Mouse (Mus musculus) adrenal gland, adult 8-10 months (tissue): ENCODE results near the gene Bnc2. TPM values are rescaled to one million over a fixed set of nuclear protein-coding genes. Genes with fewer than 3 reads are reported as not detected.

Source experiments
- DNase-seq: peaks from one replicate; pipeline ENCODE4 v3.0.0; 2022
- total RNA-seq, 4 experiments: library from RNA; stranded (reverse); gene quantifications; 2 replicates each; pipeline ENCODE4 v1.2.4; 2022

Gene Bnc2
- total RNA-seq, 4 experiments from 2014 or later: 11.9 to 18.9 (median 15.8) TPM

DNA sequence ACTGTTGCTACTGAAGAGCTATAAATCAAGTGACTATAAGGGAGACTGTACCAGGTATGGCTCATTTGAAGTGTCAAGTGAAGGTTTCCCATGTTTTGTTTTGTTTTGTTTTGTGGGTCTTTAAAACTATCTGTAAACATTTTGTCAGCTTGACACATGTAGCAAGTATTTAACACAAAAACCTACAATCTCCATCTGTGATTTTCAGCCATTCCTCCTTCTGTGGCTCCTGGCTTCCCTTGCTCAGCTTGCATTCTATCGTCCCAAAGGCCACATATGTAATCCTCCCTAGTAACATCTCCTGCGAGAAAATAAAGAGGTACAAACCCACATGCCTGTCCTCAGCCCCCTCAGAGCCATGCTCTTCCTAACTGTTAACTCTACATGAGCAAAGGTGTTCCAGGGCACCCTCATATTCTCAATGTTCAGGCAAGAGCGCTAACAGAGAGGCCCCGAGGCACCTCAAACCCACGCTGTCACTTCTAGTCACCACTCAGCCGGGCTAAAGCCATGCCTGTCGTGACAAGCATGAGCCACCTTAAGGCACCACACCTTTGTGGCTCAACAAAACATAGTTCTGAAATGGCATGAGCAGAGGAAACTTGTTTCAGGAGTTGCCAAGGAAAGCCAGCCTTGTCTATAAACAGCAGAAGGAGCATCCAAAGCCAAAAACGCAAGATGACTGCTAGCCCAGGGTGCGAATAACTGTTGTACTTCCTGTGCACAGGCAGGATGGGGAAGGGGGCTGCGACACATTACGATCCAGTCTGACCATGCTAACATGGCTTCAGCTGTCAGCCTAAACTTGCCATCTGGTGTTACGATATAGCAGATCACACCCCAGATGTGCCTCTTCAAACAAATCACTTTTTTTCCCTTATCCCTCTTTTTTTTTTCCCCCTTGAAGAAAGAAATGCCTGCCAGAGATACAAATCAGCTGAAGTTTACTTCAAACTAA is 42.0 kb downstream of the Bnc2 start:
- DNase-seq: no peak

- DNase-seq: no peak
These were observed 47.5 kb downstream of the Bnc2 start for GRCm38 (mm10) chr4:84627616-84628015.

DNA sequence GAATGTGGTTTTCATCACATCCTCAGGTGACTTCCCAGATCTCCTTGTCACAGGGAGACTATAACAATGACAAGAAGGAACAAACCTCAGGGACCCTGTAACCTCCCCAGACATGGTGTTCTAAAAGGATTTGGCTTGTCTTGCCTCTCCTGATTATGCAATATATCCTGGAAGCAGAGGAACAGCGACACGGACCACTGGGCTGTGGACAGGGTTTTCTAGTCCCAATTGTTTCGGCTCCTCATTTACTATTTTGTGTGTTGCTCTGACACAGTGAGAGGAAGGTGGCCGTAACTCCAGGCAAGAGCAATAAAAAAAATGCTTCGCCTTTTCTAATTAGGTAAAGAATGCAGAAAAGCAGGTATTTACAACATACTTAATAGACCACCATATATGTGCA is 51.8 kb downstream of the Bnc2 start:
- no peak for DNase-seq

DNA sequence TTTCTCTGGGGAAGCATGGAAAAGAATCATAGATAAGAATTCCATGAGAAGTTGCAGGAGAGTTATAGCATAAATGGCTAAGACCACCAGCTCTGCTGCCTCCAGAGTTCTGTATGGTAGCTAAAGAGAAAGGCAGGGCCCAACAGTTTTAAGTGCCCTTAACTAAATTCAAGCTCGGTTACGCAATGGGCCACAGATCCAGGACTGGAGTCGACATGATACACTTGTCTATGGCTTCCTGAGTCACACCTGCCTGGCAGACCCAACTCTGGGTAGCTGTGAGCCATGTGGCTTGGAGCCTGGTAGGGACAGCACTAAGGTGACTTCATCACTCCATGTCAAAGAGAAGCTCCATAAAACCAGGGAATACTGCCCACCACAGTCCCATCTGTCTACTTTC is 53.3 kb downstream of the Bnc2 start:
- DNase-seq: no peak

- no peak for DNase-seq
These were observed 65.2 kb downstream of the Bnc2 start for GRCm38 (mm10) chr4:84609861-84610260.

GRCm38 (mm10) chr4:84604461-84604860 is 70.6 kb downstream of the Bnc2 start:
- DNase-seq: no peak

GRCm38 (mm10) chr4:84580260-84580952 is 94.7 kb downstream of the Bnc2 start:
- no peak for DNase-seq

GRCm38 (mm10) chr4:84578296-84578695 is 96.8 kb downstream of the Bnc2 start:
- DNase-seq: no peak

DNA sequence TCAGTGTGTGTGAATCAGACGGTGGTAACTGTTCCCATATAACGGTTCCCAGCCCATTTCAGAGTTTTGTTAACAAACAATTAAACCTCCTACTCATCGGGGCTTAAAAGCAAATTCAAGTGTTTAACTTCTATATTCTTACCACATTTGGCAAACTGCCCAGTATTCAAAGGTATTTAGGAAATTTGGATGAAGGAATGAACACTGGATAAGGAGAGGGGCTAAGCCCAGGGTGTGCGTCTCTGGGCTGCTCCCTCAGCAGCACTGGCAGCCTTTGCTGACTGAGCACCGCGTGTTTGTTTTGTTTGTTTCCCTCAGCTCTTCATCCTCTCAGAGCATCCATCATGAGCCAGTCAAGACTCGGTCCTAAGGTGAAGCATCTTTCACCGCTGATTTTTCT is 109.0 kb downstream of the Bnc2 start:
- no peak for DNase-seq

- DNase-seq: peak; percentile 64
These were observed 129.7 kb downstream of the Bnc2 start for GRCm38 (mm10) chr4:84545204-84545871.

GRCm38 (mm10) chr4:84544646-84545045 is 130.4 kb downstream of the Bnc2 start:
- DNase-seq: no peak

GRCm38 (mm10) chr4:84540531-84540930 is 134.5 kb downstream of the Bnc2 start:
- DNase-seq: peak; percentile 43

DNA sequence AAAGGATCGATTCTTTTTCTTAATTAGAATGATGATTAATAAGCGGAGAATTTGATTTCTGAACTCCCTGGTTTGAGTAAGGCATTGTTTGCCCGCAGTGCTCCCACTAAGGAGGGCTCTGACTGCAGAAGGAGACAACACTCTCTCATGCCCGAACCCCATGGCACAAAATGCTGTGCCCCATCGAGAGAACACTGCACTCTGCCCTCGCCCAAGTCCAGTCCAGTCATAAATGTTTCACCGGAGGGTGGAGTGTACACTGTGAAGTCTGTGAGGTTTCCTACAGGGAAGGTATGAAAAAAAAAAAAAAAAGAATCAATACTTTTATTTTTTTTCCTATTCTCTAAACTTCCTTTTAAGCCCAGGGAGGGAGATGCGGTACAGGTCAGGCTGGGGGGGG is 135.7 kb downstream of the Bnc2 start:
- no peak for DNase-seq

DNA sequence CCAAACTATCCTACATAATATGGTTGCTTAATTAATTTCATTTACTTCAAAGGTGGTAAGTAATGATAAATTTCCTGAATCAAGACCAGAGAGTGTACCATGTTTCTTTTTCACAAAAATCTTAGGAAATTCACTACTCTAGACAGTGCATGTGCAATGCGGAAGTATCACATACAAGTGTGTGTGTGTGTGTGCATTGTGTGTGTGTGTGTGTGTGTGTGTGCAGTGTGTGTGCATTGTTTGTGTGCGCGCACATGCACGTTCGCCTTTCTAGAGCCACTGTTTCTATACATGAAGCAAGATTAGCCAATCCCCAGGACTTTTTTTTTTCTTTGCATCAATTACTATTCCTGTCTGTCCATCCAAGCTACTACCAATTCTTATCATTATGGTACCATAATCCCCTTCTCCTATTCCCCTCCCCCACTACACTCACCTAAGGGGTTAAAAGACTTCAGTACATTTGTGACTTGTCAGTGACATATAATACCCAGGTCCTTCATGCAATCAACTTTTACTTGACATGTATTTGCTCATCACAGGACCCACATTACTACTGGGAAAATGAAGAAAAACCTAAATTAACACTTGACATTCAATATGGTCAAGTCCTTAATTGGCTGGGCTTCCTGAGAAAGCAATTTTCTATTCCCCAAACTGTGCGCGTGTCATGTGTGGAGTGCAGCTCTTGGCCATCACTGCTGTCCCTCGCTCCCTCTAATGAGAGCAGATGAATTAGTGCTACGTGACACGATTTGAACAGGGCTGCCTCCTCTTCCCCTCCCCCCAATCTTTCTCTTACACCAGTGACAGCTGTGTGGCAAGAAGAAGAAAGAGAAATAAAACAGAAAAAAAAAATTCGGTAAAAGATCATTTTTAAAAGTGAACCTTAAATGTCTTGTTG is 145.9 kb downstream of the Bnc2 start:
- DNase-seq: no peak

- no peak for DNase-seq
These were observed 146.7 kb downstream of the Bnc2 start for GRCm38 (mm10) chr4:84528358-84528757.

- no peak for DNase-seq
These were observed 147.8 kb downstream of the Bnc2 start for GRCm38 (mm10) chr4:84527066-84527933.

GRCm38 (mm10) chr4:84523651-84524221 is 151.3 kb downstream of the Bnc2 start:
- DNase-seq: peak; percentile 78

- peak; percentile 60 for DNase-seq
These were observed 151.9 kb downstream of the Bnc2 start for GRCm38 (mm10) chr4:84523211-84523610.

DNA sequence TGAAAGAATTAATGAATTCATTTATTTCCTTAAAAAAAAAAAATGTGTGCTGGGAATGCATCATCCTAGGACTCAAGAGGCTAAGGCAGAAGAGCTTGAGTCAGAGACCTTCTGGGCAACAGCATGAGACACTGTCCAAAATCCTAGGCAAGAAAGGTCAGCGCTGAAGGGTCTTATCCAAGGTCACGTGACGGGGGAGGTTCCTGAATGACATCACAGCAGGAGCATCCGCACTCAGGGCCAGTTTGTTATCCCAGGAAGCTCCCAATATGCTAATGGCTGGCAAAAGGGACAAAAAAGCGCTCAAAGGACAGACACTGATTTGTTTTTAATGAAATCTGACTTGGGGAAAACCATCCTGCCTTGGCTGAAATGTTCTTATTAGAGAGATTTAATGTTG is 153.5 kb downstream of the Bnc2 start:
- DNase-seq: no peak

DNA sequence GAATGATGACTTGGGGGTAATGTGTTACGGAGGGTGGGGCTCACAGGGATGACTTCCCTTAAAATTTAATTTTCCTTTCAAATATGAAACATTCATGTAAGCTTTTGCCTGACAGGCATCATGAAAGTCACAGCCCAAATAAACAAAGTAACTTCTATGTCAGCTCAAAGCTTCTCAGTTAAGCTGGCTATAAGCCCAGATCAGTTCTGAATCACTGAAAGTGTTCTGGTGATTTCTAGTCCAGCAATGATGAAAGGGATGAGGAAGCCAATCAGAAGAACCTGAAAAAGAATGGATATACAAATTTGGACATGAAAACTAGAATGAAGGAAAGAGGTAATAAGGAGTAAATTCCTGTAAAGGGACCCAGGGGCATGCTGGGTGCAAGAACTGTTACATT is 164.6 kb downstream of the Bnc2 start:
- DNase-seq: no peak

GRCm38 (mm10) chr4:84507551-84507950 is 167.5 kb downstream of the Bnc2 start:
- DNase-seq: no peak
